Mouse (Mus musculus) MEL (cell line): ENCODE results near the gene Cadps2. TPM values are rescaled to one million over a fixed set of nuclear protein-coding genes. Genes with fewer than 3 reads are reported as not detected.

Source experiments
- DNase-seq: peaks from one replicate; pipeline ENCODE4 v3.0.0; 2011; ENCODE audit warnings: low read depth, low spot score
- H3K27ac ChIP-seq: 2 replicates; pipeline ENCODE4 v1.5.1; 2012; ENCODE audit warnings: low read depth, mild to moderate bottlenecking, control low read depth, low read length, moderate library complexity; ENCODE audit not compliant: control insufficient read depth
- H3K27me3 ChIP-seq, 2 experiments: fragments of 150-350 bp in 1 of 2; sonication (generic) in 1 of 2; 2 replicates each; pipeline ENCODE4 v1.6.1; 2012; ENCODE audit warnings: low read length in 2 of 2, mild to moderate bottlenecking in 2 of 2, improper control_type of control experiment in 1 of 2, moderate library complexity in 1 of 2; ENCODE audit not compliant: insufficient read depth in 2 of 2, control insufficient read depth in 1 of 2
- H3K36me3 ChIP-seq, 2 experiments: 2 replicates each; pipeline ENCODE4 v1.6.1; 2012 to 2014; ENCODE audit warnings: low read length in 2 of 2, improper control_type of control experiment in 1 of 2, inconsistent platforms in 1 of 2, mild to moderate bottlenecking in 1 of 2; ENCODE audit not compliant: insufficient read depth in 2 of 2, control insufficient read depth in 1 of 2
- H3K4me1 ChIP-seq, 2 experiments: fragments of 150-350 bp in 1 of 2; sonication (generic) in 1 of 2; 2 replicates each; pipeline ENCODE4 v1.6.1; 2012; ENCODE audit warnings: low read length in 2 of 2, improper control_type of control experiment in 1 of 2, mild to moderate bottlenecking in 1 of 2; ENCODE audit not compliant: insufficient read depth in 2 of 2, control insufficient read depth in 1 of 2
- H3K4me3 ChIP-seq, 2 experiments: fragments of 150-350 bp in 1 of 2; sonication (generic) in 1 of 2; 2 replicates each; pipeline ENCODE4 v1.5.1; 2012; ENCODE audit warnings: low read depth in 2 of 2, low read length in 2 of 2, mild to moderate bottlenecking in 2 of 2, moderate library complexity in 2 of 2, control low read depth in 1 of 2, improper control_type of control experiment in 1 of 2; ENCODE audit not compliant: control insufficient read depth in 1 of 2, insufficient read depth in 1 of 2
- H3K79me2 ChIP-seq: 2 replicates; pipeline ENCODE4 v1.6.1; 2012; ENCODE audit warnings: mild to moderate bottlenecking, low read length, moderate library complexity; ENCODE audit not compliant: control insufficient read depth, poor library complexity, insufficient read depth
- H3K9ac ChIP-seq: 2 replicates; pipeline ENCODE4 v1.6.1; 2012; ENCODE audit warnings: low read depth, mild to moderate bottlenecking, control low read depth, low read length, moderate library complexity; ENCODE audit not compliant: control insufficient read depth, poor library complexity, severe bottlenecking
- H3K9me3 ChIP-seq: fragments of 150-350 bp; sonication (generic); replicated peaks from 2 replicates; pipeline ENCODE4 v1.6.1; 2012; ENCODE audit warnings: mild to moderate bottlenecking, low read length, improper control_type of control experiment, moderate library complexity; ENCODE audit not compliant: insufficient read depth
- CTCF ChIP-seq, 3 experiments: IDR thresholded peaks in 2 of 3; conservative IDR thresholded peaks in 1 of 3; 2 replicates each; pipeline ENCODE4 v1.5.1; 2011 to 2012; ENCODE audit warnings: low read length in 3 of 3, low read depth in 2 of 3, mild to moderate bottlenecking in 2 of 3, improper control_type of control experiment in 1 of 3, inconsistent platforms in 1 of 3, mixed read lengths in 1 of 3, moderate library complexity in 1 of 3; ENCODE audit not compliant: control insufficient read depth in 1 of 3, insufficient read depth in 1 of 3, poor library complexity in 1 of 3, severe bottlenecking in 1 of 3
- E2F4 ChIP-seq: IDR thresholded peaks from 2 replicates; pipeline ENCODE4 v1.6.1; 2011; ENCODE audit warnings: low read depth, low read length, improper control_type of control experiment, borderline replicate concordance
- EP300 ChIP-seq, 2 experiments: IDR thresholded peaks; 2 replicates each; pipeline ENCODE4 v1.6.1; 2011; ENCODE audit warnings: improper control_type of control experiment in 2 of 2, low read length in 2 of 2, low read depth in 1 of 2, mild to moderate bottlenecking in 1 of 2
- GATA1 ChIP-seq: IDR thresholded peaks from 2 replicates; pipeline ENCODE4 v1.6.1; 2011; ENCODE audit warnings: low read depth, low read length, improper control_type of control experiment
- HCFC1 ChIP-seq: IDR thresholded peaks from 2 replicates; pipeline ENCODE4 v1.6.1; 2012; ENCODE audit warnings: low read depth, mild to moderate bottlenecking, inconsistent platforms, low read length, improper control_type of control experiment, moderate library complexity
- KAT2A ChIP-seq: conservative IDR thresholded peaks from 2 replicates; pipeline ENCODE4 v1.6.1; 2012; ENCODE audit warnings: low read depth, low read length, improper control_type of control experiment, inconsistent platforms
- MAFK ChIP-seq: IDR thresholded peaks from 2 replicates; pipeline ENCODE4 v1.6.1; 2011; ENCODE audit warnings: low read depth, mild to moderate bottlenecking, low read length, improper control_type of control experiment, borderline replicate concordance
- MAX ChIP-seq: IDR thresholded peaks from 2 replicates; pipeline ENCODE4 v1.6.1; 2011; ENCODE audit warnings: low read length, improper control_type of control experiment
- MAZ ChIP-seq: IDR thresholded peaks from 2 replicates; pipeline ENCODE4 v1.6.1; 2012; ENCODE audit warnings: low read depth, mild to moderate bottlenecking, inconsistent platforms, low read length, improper control_type of control experiment
- MYB ChIP-seq: IDR thresholded peaks from 2 replicates; pipeline ENCODE4 v1.6.1; 2011; ENCODE audit warnings: mild to moderate bottlenecking, low read depth, low read length, improper control_type of control experiment
- MYC ChIP-seq: IDR thresholded peaks from 2 replicates; pipeline ENCODE4 v1.6.1; 2011; ENCODE audit warnings: low read depth, mild to moderate bottlenecking, low read length, improper control_type of control experiment, moderate library complexity
- NELFE ChIP-seq: IDR thresholded peaks from 2 replicates; pipeline ENCODE4 v1.6.1; 2011; ENCODE audit warnings: low read depth, low read length, improper control_type of control experiment
- POLR2A ChIP-seq, 2 experiments: IDR thresholded peaks; 2 replicates each; pipeline ENCODE4 v1.6.1; 2011 to 2012; ENCODE audit warnings: low read length in 2 of 2, mild to moderate bottlenecking in 2 of 2, control low read depth in 1 of 2, improper control_type of control experiment in 1 of 2, low read depth in 1 of 2, moderate library complexity in 1 of 2; ENCODE audit not compliant: control insufficient read depth in 1 of 2, insufficient read depth in 1 of 2, poor library complexity in 1 of 2
- POLR2AphosphoS2 ChIP-seq: IDR thresholded peaks from 2 replicates; pipeline ENCODE4 v1.6.1; 2011; ENCODE audit warnings: low read length, improper control_type of control experiment
- POLR2AphosphoS5 ChIP-seq: IDR thresholded peaks from 2 replicates; pipeline ENCODE4 v1.6.1; 2012; ENCODE audit warnings: low read depth, borderline replicate concordance, mild to moderate bottlenecking, inconsistent platforms, low read length, moderate library complexity, mixed read lengths
- RAD21 ChIP-seq: IDR thresholded peaks from 2 replicates; pipeline ENCODE4 v1.6.1; 2011; ENCODE audit warnings: mild to moderate bottlenecking, low read depth, low read length, improper control_type of control experiment
- SIN3A ChIP-seq: IDR thresholded peaks from 2 replicates; pipeline ENCODE4 v1.6.1; 2012; ENCODE audit warnings: low read length, improper control_type of control experiment, inconsistent platforms
- SMC3 ChIP-seq: IDR thresholded peaks from 2 replicates; pipeline ENCODE4 v1.6.1; 2011; ENCODE audit warnings: low read depth, low read length, improper control_type of control experiment
- TAL1 ChIP-seq: IDR thresholded peaks from 2 replicates; pipeline ENCODE4 v1.6.1; 2012; ENCODE audit warnings: mild to moderate bottlenecking, inconsistent platforms, low read length, moderate library complexity, mixed read lengths
- TBP ChIP-seq: IDR thresholded peaks from 2 replicates; pipeline ENCODE4 v1.8.0; 2011; ENCODE audit warnings: low read depth, low read length, improper control_type of control experiment
- UBTF ChIP-seq: IDR thresholded peaks from 2 replicates; pipeline ENCODE4 v1.6.1; 2012; ENCODE audit warnings: low read depth, mild to moderate bottlenecking, inconsistent platforms, low read length, improper control_type of control experiment, moderate library complexity, borderline replicate concordance; ENCODE audit not compliant: insufficient read depth
- ZC3H11A ChIP-seq: IDR thresholded peaks from 2 replicates; pipeline ENCODE4 v1.6.1; 2012; ENCODE audit warnings: low read depth, mild to moderate bottlenecking, inconsistent platforms, low read length, improper control_type of control experiment
- ZMIZ1 ChIP-seq: IDR thresholded peaks from 2 replicates; pipeline ENCODE4 v1.6.1; 2012; ENCODE audit warnings: low read depth, mild to moderate bottlenecking, inconsistent platforms, low read length, improper control_type of control experiment, moderate library complexity
- polyA plus RNA-seq, 2 experiments: library from polyadenylated mRNA; stranded (reverse) in 1 of 2; unstranded in 1 of 2; fragments of >175 nt in 1 of 2; fragments of >200 nt in 1 of 2; gene quantifications; 2 replicates each; pipeline versions ENCODE4 v1.2.1 to v1.2.4; 2012; ENCODE audit warnings: low replicate concordance in 2 of 2, low read depth in 1 of 2; ENCODE audit not compliant: insufficient read length in 2 of 2, insufficient read depth in 1 of 2, missing spikeins in 1 of 2
- total RNA-seq: library from RNA; depleted of rRNA; stranded (reverse); fragments of 300-350 nt; gene quantifications from 2 replicates; pipeline ENCODE4 v1.2.3, GENCODE M21; 2012

The Cadps2 gene
- total and polyA plus RNA-seq, 3 experiments, result not detected

- Histone ChIP-seq H3K79me2 (no peaks in the 10 kb centered on the region), H3K27ac (no peak overlapping the region), H3K27me3 (no peaks in the 10 kb centered on the region), H3K4me1 (no peaks in the 10 kb centered on the region), H3K4me3 (no peak overlapping the region), H3K9me3 (no peaks in the 10 kb centered on the region), H3K36me3 (no peaks in the 10 kb centered on the region), H3K9ac (no peak overlapping the region)
- DNase-seq, result no peak
- TF ChIP-seq MYB, result no peak
- TF ChIP-seq SMC3, result no peak
- TF ChIP-seq SIN3A, result no peak
- no peak for TF ChIP-seq KAT2A
- TF ChIP-seq TBP, result no peak
- no peak for TF ChIP-seq MAFK
These were observed 315.5 kb downstream of the Cadps2 start for GRCm38 (mm10) chr6:23523710-23524109.

- Histone ChIP-seq H3K9me3 (no peaks in the 10 kb centered on the region), H3K79me2 (no peaks in the 10 kb centered on the region), H3K27ac (no peak overlapping the region), H3K9ac (no peak overlapping the region), H3K36me3 (no peaks in the 10 kb centered on the region), H3K4me1 (no peaks in the 10 kb centered on the region), H3K4me3 (no peak overlapping the region), H3K27me3 (no peaks in the 10 kb centered on the region)
- no peak for DNase-seq
- TF ChIP-seq GATA1 (no peak), CTCF (IDR thresholded peaks at IDR 0.05 in 2 of 3, conservative IDR thresholded peaks at IDR 0.05 in 1 of 3; ENCODE audit: control insufficient read depth in 1 of 3, insufficient read depth in 1 of 3, low read depth in 2 of 3, low read length in 3 of 3, poor library complexity in 1 of 3, severe bottlenecking in 1 of 3) (no peak), RAD21 (no peak), MAX (no peak), POLR2AphosphoS2 (no peak), EP300 (IDR thresholded peaks at IDR 0.05; ENCODE audit: low read depth in 1 of 2, low read length in 2 of 2) (no peak)
These were observed 316.7 kb downstream of the Cadps2 start for GRCm38 (mm10) chr6:23522556-23522955.

- H3K27ac ChIP-seq, result no peak overlapping the region
- no peaks in the 10 kb centered on the region for H3K79me2 ChIP-seq
- H3K9ac ChIP-seq, result no peak overlapping the region
- no peak overlapping the region for H3K4me3 ChIP-seq
- TF ChIP-seq GATA1 (no peak), POLR2AphosphoS5 (no peak), KAT2A (no peak), E2F4 (no peak), ZMIZ1 (no peak), CTCF (IDR thresholded peaks at IDR 0.05 in 2 of 3, conservative IDR thresholded peaks at IDR 0.05 in 1 of 3; ENCODE audit: control insufficient read depth in 1 of 3, insufficient read depth in 1 of 3, low read depth in 2 of 3, low read length in 3 of 3, poor library complexity in 1 of 3, severe bottlenecking in 1 of 3) (no peak), ZC3H11A (no peak), MAZ (no peak), MYC (no peak), HCFC1 (no peak), UBTF (no peak), POLR2A (IDR thresholded peaks at IDR 0.05; ENCODE audit: control insufficient read depth in 1 of 2, insufficient read depth in 1 of 2, low read depth in 1 of 2, low read length in 2 of 2, poor library complexity in 1 of 2) (no peak), TAL1 (no peak), RAD21 (no peak), NELFE (no peak), SIN3A (no peak)
- DNase-seq, result no peak
- H3K36me3 ChIP-seq, result no peaks in the 10 kb centered on the region
- no peaks in the 10 kb centered on the region for H3K9me3 ChIP-seq
- H3K27me3 ChIP-seq, result no peaks in the 10 kb centered on the region
- H3K4me1 ChIP-seq, result no peaks in the 10 kb centered on the region
These were observed 340.6 kb downstream of the Cadps2 start for GRCm38 (mm10) chr6:23498611-23499010.
